Mouse (Mus musculus) MEL (cell line): ENCODE data around the gene Cep89.

Experiments
- CTCF ChIP-seq, 3 experiments: IDR thresholded peaks in 2 of 3; conservative IDR thresholded peaks in 1 of 3; 2 replicates each; pipeline ENCODE4 v1.5.1; 2011 to 2012; ENCODE audit warnings: low read length in 3 of 3, low read depth in 2 of 3, mild to moderate bottlenecking in 2 of 3, improper control_type of control experiment in 1 of 3, inconsistent platforms in 1 of 3, mixed read lengths in 1 of 3, moderate library complexity in 1 of 3; ENCODE audit not compliant: control insufficient read depth in 1 of 3, insufficient read depth in 1 of 3, poor library complexity in 1 of 3, severe bottlenecking in 1 of 3
- E2F4 ChIP-seq: IDR thresholded peaks from 2 replicates; pipeline ENCODE4 v1.6.1; 2011; ENCODE audit warnings: low read depth, low read length, improper control_type of control experiment, borderline replicate concordance
- EP300 ChIP-seq, 2 experiments: IDR thresholded peaks; 2 replicates each; pipeline ENCODE4 v1.6.1; 2011; ENCODE audit warnings: improper control_type of control experiment in 2 of 2, low read length in 2 of 2, low read depth in 1 of 2, mild to moderate bottlenecking in 1 of 2
- GATA1 ChIP-seq: IDR thresholded peaks from 2 replicates; pipeline ENCODE4 v1.6.1; 2011; ENCODE audit warnings: low read depth, low read length, improper control_type of control experiment
- RCOR1 ChIP-seq: IDR thresholded peaks from 2 replicates; pipeline ENCODE4 v1.6.1; 2012; ENCODE audit warnings: low read depth, mild to moderate bottlenecking, inconsistent platforms, low read length, improper control_type of control experiment
- SIN3A ChIP-seq: IDR thresholded peaks from 2 replicates; pipeline ENCODE4 v1.6.1; 2012; ENCODE audit warnings: low read length, improper control_type of control experiment, inconsistent platforms
- ZNF384 ChIP-seq: IDR thresholded peaks from 2 replicates; pipeline ENCODE4 v1.6.1; 2012; ENCODE audit warnings: low read depth, mild to moderate bottlenecking, inconsistent platforms, low read length, improper control_type of control experiment

GRCm38 (mm10) chr7:35371096-35371495 lies 25.7 kb upstream of the Cep89 start:
- TF ChIP-seq ZNF384 (no peak), CTCF (IDR thresholded peaks at IDR 0.05 in 2 of 3, conservative IDR thresholded peaks at IDR 0.05 in 1 of 3; ENCODE audit: control insufficient read depth in 1 of 3, insufficient read depth in 1 of 3, low read depth in 2 of 3, low read length in 3 of 3, poor library complexity in 1 of 3, severe bottlenecking in 1 of 3) (no peak), E2F4 (no peak), SIN3A (no peak), GATA1 (no peak), EP300 (IDR thresholded peaks at IDR 0.05; ENCODE audit: low read depth in 1 of 2, low read length in 2 of 2) (no peak), RCOR1 (no peak)
